In the genomic region with DNA sequence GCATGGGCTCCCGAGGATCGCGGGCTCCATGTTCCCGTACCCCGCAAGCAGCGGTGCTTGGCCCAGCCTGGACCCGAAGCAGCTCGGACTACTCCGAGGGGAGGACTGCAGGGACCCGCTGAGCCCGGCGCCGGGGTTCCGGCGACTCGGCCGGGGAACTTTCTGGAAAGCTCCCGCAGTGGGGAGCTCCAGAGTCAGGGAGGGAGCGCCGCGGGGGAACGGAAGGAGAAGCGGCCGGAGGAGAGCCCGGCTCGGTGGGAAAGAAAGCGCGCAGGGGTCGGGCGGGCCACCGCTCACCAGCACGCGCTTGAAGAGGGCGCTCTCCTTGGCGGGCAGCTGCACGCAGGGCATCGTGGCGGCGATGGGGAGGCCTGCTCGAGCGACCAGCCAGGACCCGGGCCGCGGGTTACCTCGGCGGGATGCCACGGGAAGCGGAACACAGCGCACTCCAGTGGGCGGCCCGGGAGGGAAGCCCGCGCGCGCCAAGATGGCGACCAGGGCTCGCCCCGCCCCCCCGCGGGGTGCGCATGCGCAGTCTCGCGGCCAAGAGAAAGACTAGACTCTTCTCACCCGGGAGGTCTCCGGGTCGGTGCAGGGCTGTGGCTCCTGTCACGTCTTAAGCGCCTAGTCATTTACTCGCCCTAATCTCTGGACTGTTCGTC, we compare ENCODE assay signal across 7 mouse cellular contexts. TPM values are rescaled to one million over a fixed set of nuclear protein-coding genes. Genes with fewer than 3 reads are reported as not detected.
DNase-seq lines count a peak whose midpoint lies in the region; ATAC-seq and TF ChIP-seq lines count a peak whose summit lies in the region.

A gene (minus strand): TSS at position 514 of the 662 bp plus-strand sequence.

- H3K27ac ChIP-seq in embryonic facial prominence, embryonic 12.5 days, result peak within 1 kb of the TSS; percentile 98
- H3K27ac ChIP-seq in heart, adult 2 months, result peak within 1 kb of the TSS; percentile 96
- H3K27ac ChIP-seq in limb, embryonic 13.5 days, result peak within 1 kb of the TSS; percentile 99
- H3K27ac ChIP-seq in midbrain, embryonic 16.5 days (ENCODE audit: low read length), result peak within 1 kb of the TSS; percentile 96

- WGBS in embryonic facial prominence, embryonic 12.5 days, result under 1% methylated on average over 71 of the region's 71 CpGs
- WGBS in heart, adult 2 months, result under 1% methylated on average over 71 of the region's 71 CpGs
- WGBS in limb, embryonic 13.5 days, result under 1% methylated on average over 71 of the region's 71 CpGs
- WGBS in midbrain, embryonic 16.5 days, result under 1% methylated on average over 62 of the region's 71 CpGs

- H3K27me3 ChIP-seq in embryonic facial prominence, embryonic 12.5 days, result no peaks in the 10 kb centered on the region
- no peaks in the 10 kb centered on the region for H3K27me3 ChIP-seq in heart, adult 2 months (ENCODE audit: control insufficient read depth, insufficient read depth, low read length)
- no peaks in the 10 kb centered on the region for H3K27me3 ChIP-seq in limb, embryonic 13.5 days
- no peaks in the 10 kb centered on the region for H3K27me3 ChIP-seq in midbrain, embryonic 16.5 days (ENCODE audit: control insufficient read depth, insufficient read depth, low read depth, low read length)

- peak within 1 kb of the TSS; percentile 79 for H3K4me2 ChIP-seq in embryonic facial prominence, embryonic 12.5 days (replicated peaks)
- H3K4me2 ChIP-seq in limb, embryonic 13.5 days (replicated peaks), result peak within 1 kb of the TSS; percentile 88
- H3K4me2 ChIP-seq in midbrain, embryonic 16.5 days (ENCODE audit: low read length), result peak within 1 kb of the TSS; percentile 89

- TF ChIP-seq POLR2A in heart, adult 2 months (IDR thresholded peaks at IDR 0.05; ENCODE audit: insufficient read depth, low read depth, low read length), result peak; percentile 97

- peak within 1 kb of the TSS; percentile 82 for H3K9ac ChIP-seq in embryonic facial prominence, embryonic 12.5 days
- H3K9ac ChIP-seq in heart, adult 2 months (ENCODE audit: low read depth, low read length), result peak within 1 kb of the TSS; percentile 84
- peak within 1 kb of the TSS; percentile 96 for H3K9ac ChIP-seq in limb, embryonic 13.5 days
- peak within 1 kb of the TSS; percentile 77 for H3K9ac ChIP-seq in midbrain, embryonic 16.5 days (ENCODE audit: low read depth, low read length)

- H3K36me3 ChIP-seq in embryonic facial prominence, embryonic 12.5 days, result 0 out of 2 replicates have a peak, but pooled peaks cover 5% of the 10 kb centered on the region
- peaks cover 10% of the 10 kb centered on the region for H3K36me3 ChIP-seq in heart, adult 2 months (ENCODE audit: control insufficient read depth, insufficient read depth, low read length)
- peaks cover 14% of the 10 kb centered on the region; the same call in 1 of the 2 replicates for H3K36me3 ChIP-seq in limb, embryonic 13.5 days
- no peaks in the 10 kb centered on the region for H3K36me3 ChIP-seq in midbrain, embryonic 16.5 days (ENCODE audit: control insufficient read depth, insufficient read depth, low read length)

- intact Hi-C loops in heart, adult 2 months (cut with DNase I), result loop anchor here (10.0 kb wide), 1 partner anchor 194 kb away; a partner anchor contains a TSS

- peak; percentile 97 for ATAC-seq in embryonic facial prominence, embryonic 12.5 days (ENCODE audit: insufficient number of reproducible peaks, insufficient read depth, low FRiP score, low TSS enrichment)
- peak; percentile 95 for ATAC-seq in limb, embryonic 13.5 days (ENCODE audit: low FRiP score, low read depth)
- ATAC-seq in midbrain, embryonic 16.5 days, result peak; percentile 96

- peak; percentile 97 for DNase-seq in adrenal gland, postnatal 25 days
- peak; percentile 97 to 98 for DNase-seq in heart, adult 2 months
- DNase-seq in kidney, adult 8-10 months, result peak; percentile 92 to 94
- peak; percentile 96 to 97 for DNase-seq in spleen, postnatal 10 days (ENCODE audit: low spot score in 2 of 2)

- no peaks in the 10 kb centered on the region for H3K9me3 ChIP-seq in embryonic facial prominence, embryonic 12.5 days
- no peaks in the 10 kb centered on the region for H3K9me3 ChIP-seq in limb, embryonic 13.5 days
- no peaks in the 10 kb centered on the region for H3K9me3 ChIP-seq in midbrain, embryonic 16.5 days (replicated peaks; ENCODE audit: control insufficient read depth, low read length, poor library complexity, severe bottlenecking)

- peak within 1 kb of the TSS; percentile 87 for H3K4me3 ChIP-seq in embryonic facial prominence, embryonic 12.5 days
- H3K4me3 ChIP-seq in heart, adult 2 months, result peak within 1 kb of the TSS; percentile 95
- H3K4me3 ChIP-seq in limb, embryonic 13.5 days, result peak within 1 kb of the TSS; percentile 91
- peak within 1 kb of the TSS; percentile 79 for H3K4me3 ChIP-seq in midbrain, embryonic 16.5 days (ENCODE audit: low read depth, low read length)

- TF ChIP-seq EP300 in heart, adult 2 months (IDR thresholded peaks at IDR 0.05; ENCODE audit: insufficient read depth, low read depth, low read length), result 0 out of 2 replicates have a peak, but pooled peaks have one; percentile 43

- peaks cover 6% of the 10 kb centered on the region; the same call in 1 of the 2 replicates for H3K4me1 ChIP-seq in embryonic facial prominence, embryonic 12.5 days
- peaks cover 4% of the 10 kb centered on the region for H3K4me1 ChIP-seq in heart, adult 2 months (ENCODE audit: control insufficient read depth, insufficient read depth, low read length)
- H3K4me1 ChIP-seq in limb, embryonic 13.5 days, result peaks cover 11% of the 10 kb centered on the region
- H3K4me1 ChIP-seq in midbrain, embryonic 16.5 days (ENCODE audit: control insufficient read depth, insufficient read depth, low read length), result peaks cover 13% of the 10 kb centered on the region

- peak; percentile 71 for TF ChIP-seq CTCF in heart, adult 2 months (IDR thresholded peaks at IDR 0.05)

- no peaks in the 10 kb centered on the region for H3K79me2 ChIP-seq in heart, adult 2 months (replicated peaks; ENCODE audit: control insufficient read depth, insufficient read depth, low read length)

RNA-seq across cellular contexts. Expression of the gene that starts here (rescaled TPM):
- total RNA-seq in adrenal gland, postnatal 25 days (2021), result 23.0 and 30.2 TPM in 2 replicates
- 48.5 and 50.1 TPM in 2 replicates for polyA plus RNA-seq in embryonic facial prominence, embryonic 12.5 days (2016; fragmentation: Nextera tagmentation; extraction: Ambion mirVana)
- 1 to 10 TPM; 7.9 to 9.7 TPM for total RNA-seq in heart, adult 2 months (2021)
- 1.8 and 3.5 TPM in 2 replicates for polyA plus RNA-seq in heart, adult 2 months (2012; rRNA removed)
- polyA plus RNA-seq in limb, embryonic 13.5 days (2015; fragmentation: Nextera tagmentation; extraction: Ambion mirVana), result 48.2 and 50.8 TPM in 2 replicates
- polyA plus RNA-seq in midbrain, embryonic 16.5 days (2015; fragmentation: Nextera tagmentation; extraction: Ambion mirVana), result 17.1 and 21.1 TPM in 2 replicates

Comparison
In these comparisons a context has a peak if more than half of its experiments do, and no peak if none do; other contexts are left out.
1. Peak in every context shown above with its lines: DNase-seq, ATAC-seq, H3K4me3 ChIP-seq and H3K27ac ChIP-seq.